Mouse (Mus musculus) brain, embryonic 18.5 days (tissue): ENCODE measurements around the gene Ctnnal1.

Experiments
- DNase-seq: peaks from one replicate; pipeline ENCODE4 v3.0.0-alpha.2; 2012; ENCODE audit warnings: low read depth, low spot score

Ctnnal1 gene

GRCm38 (mm10) chr4:56861551-56861950 lies 3.4 kb downstream of the Ctnnal1 start:
- no peak for DNase-seq

- DNase-seq = no peak
These were observed 6.3 kb downstream of the Ctnnal1 start for GRCm38 (mm10) chr4:56858733-56859132.

- no peak for DNase-seq
These were observed 8.5 kb downstream of the Ctnnal1 start for GRCm38 (mm10) chr4:56856371-56856949.

- DNase-seq = no peak
These were observed 9.1 kb downstream of the Ctnnal1 start for GRCm38 (mm10) chr4:56855935-56856334.

- no peak for DNase-seq
These were observed 14.3 kb downstream of the Ctnnal1 start for GRCm38 (mm10) chr4:56850724-56851123.

GRCm38 (mm10) chr4:56848044-56848443 lies 16.9 kb downstream of the Ctnnal1 start:
- DNase-seq = no peak

- DNase-seq = no peak
These were observed 17.6 kb downstream of the Ctnnal1 start for GRCm38 (mm10) chr4:56847400-56847799.

- no peak for DNase-seq
These were observed 19.0 kb downstream of the Ctnnal1 start for GRCm38 (mm10) chr4:56845896-56846533.

GRCm38 (mm10) chr4:56844911-56845310 lies 20.1 kb downstream of the Ctnnal1 start:
- DNase-seq = no peak

- DNase-seq = no peak
These were observed 21.0 kb downstream of the Ctnnal1 start for GRCm38 (mm10) chr4:56843963-56844362.

- DNase-seq = no peak
These were observed 22.5 kb downstream of the Ctnnal1 start for GRCm38 (mm10) chr4:56842501-56842900.

GRCm38 (mm10) chr4:56840297-56840696 lies 24.7 kb downstream of the Ctnnal1 start:
- no peak for DNase-seq

GRCm38 (mm10) chr4:56837661-56838060 lies 27.3 kb downstream of the Ctnnal1 start:
- no peak for DNase-seq

- no peak for DNase-seq
These were observed 33.0 kb downstream of the Ctnnal1 start for GRCm38 (mm10) chr4:56831998-56832397.

GRCm38 (mm10) chr4:56831013-56831609 lies 33.9 kb downstream of the Ctnnal1 start:
- DNase-seq = no peak

- DNase-seq = no peak
These were observed 35.5 kb downstream of the Ctnnal1 start for GRCm38 (mm10) chr4:56829511-56829921.

GRCm38 (mm10) chr4:56828932-56829331 lies 36.1 kb downstream of the Ctnnal1 start:
- no peak for DNase-seq

- DNase-seq = no peak
These were observed 40.8 kb downstream of the Ctnnal1 start for GRCm38 (mm10) chr4:56824231-56824630.

- DNase-seq = no peak
These were observed 44.9 kb downstream of the Ctnnal1 start for GRCm38 (mm10) chr4:56820017-56820550.

- no peak for DNase-seq
These were observed 49.9 kb downstream of the Ctnnal1 start for GRCm38 (mm10) chr4:56815131-56815530.

- no peak for DNase-seq
These were observed 52.9 kb downstream of the Ctnnal1 start for GRCm38 (mm10) chr4:56812096-56812495.

- no peak for DNase-seq
These were observed 53.3 kb downstream of the Ctnnal1 start for GRCm38 (mm10) chr4:56811642-56812041.

GRCm38 (mm10) chr4:56809050-56809449 lies 55.9 kb downstream of the Ctnnal1 start:
- DNase-seq = no peak
